Mouse (Mus musculus) hindbrain, postnatal 0 days (tissue): Measurements from ENCODE around the gene Grik3. TPM values are rescaled to one million over a fixed set of nuclear protein-coding genes. Genes with fewer than 3 reads are reported as not detected.

Experiments used
- ATAC-seq: fragments of 200-750 bp; cut with Nextera tagmentation; 2 replicates; pipeline ENCODE4 v1.8.0; 2017; ENCODE audit warnings: mild to moderate bottlenecking, moderate TSS enrichment, moderate library complexity
- DNase-seq: peaks from one replicate; pipeline ENCODE4 v3.0.0-alpha.2; 2015; ENCODE audit warnings: low spot score
- H3K27ac ChIP-seq: fragments of 300-500 bp; sonication (generic); 2 replicates; pipeline ENCODE4 v1.5.1; 2014; ENCODE audit warnings: mild to moderate bottlenecking
- H3K27me3 ChIP-seq: fragments of 300-500 bp; sonication (generic); 2 replicates; pipeline ENCODE4 v1.6.1; 2014; ENCODE audit warnings: low read length, mixed read lengths; ENCODE audit not compliant: insufficient read depth
- H3K36me3 ChIP-seq: fragments of 300-500 bp; sonication (generic); 2 replicates; pipeline ENCODE4 v1.6.1; 2014; ENCODE audit warnings: low read length, mixed read lengths; ENCODE audit not compliant: insufficient read depth
- H3K4me1 ChIP-seq: fragments of 300-500 bp; sonication (generic); 2 replicates; pipeline ENCODE4 v1.6.1; 2014; ENCODE audit warnings: antibody characterized with exemption, low read length, mixed read lengths; ENCODE audit not compliant: insufficient read depth
- H3K4me2 ChIP-seq: fragments of 300-500 bp; sonication (generic); 2 replicates; pipeline ENCODE4 v1.6.1; 2014; ENCODE audit warnings: low read depth, mild to moderate bottlenecking, low read length, moderate library complexity, mixed read lengths
- H3K4me3 ChIP-seq: fragments of 300-500 bp; sonication (generic); 2 replicates; pipeline ENCODE4 v1.5.1; 2014; ENCODE audit warnings: low read length
- H3K9ac ChIP-seq: fragments of 300-500 bp; sonication (generic); replicated peaks from 2 replicates; pipeline ENCODE4 v1.6.1; 2014; ENCODE audit warnings: mild to moderate bottlenecking, low read length, moderate library complexity, mixed read lengths
- H3K9me3 ChIP-seq: fragments of 300-500 bp; sonication (generic); 2 replicates; pipeline ENCODE4 v1.6.1; 2016; ENCODE audit warnings: low read length, mixed read lengths
- CTCF ChIP-seq: IDR thresholded peaks from 2 replicates; pipeline ENCODE4 v1.5.1; 2016; ENCODE audit warnings: antibody characterized with exemption, control low read depth, low read depth
- WGBS: fragments of 180-500 bp; shearing (Covaris S2); extraction: QIAGEN DNeasy Blood & Tissue Kit; methylation state at CpG from one replicate; pipeline ENCODE4 v1.1.7; 2014; 5-methylcytosine and 5-hydroxymethylcytosine counted together
- polyA plus RNA-seq: library from polyadenylated mRNA; unstranded; fragments of >200 nt; fragmentation: Nextera tagmentation; extraction: Ambion mirVana; gene quantifications from 2 replicates; pipeline ENCODE4 v1.2.1, GENCODE M21; 2015
- total RNA-seq: library from RNA; depleted of rRNA; stranded (reverse); fragments of >200 nt; gene quantifications from 2 replicates; pipeline ENCODE4 v1.2.3, GENCODE M21; 2014

The Grik3 gene
- total and polyA plus RNA-seq, 2 experiments from 2014 or later, result 4.2 to 32.0 TPM

- no peak for TF ChIP-seq CTCF
- Histone ChIP-seq H3K27ac (no peak overlapping the region), H3K9me3 (no peaks in the 10 kb centered on the region), H3K4me3 (no peak overlapping the region), H3K9ac (no peak overlapping the region), H3K4me2 (no peak overlapping the region), H3K4me1 (peaks cover 7% of the 10 kb centered on the region), H3K36me3 (no peaks in the 10 kb centered on the region), H3K27me3 (no peaks in the 10 kb centered on the region)
- DNase-seq, result no peak
- no peak for ATAC-seq
- 44% methylated on average over 5 of the region's 5 CpGs for WGBS
Measured at GRCm38 (mm10) chr4:125580336-125580735, 89.8 kb downstream of the Grik3 start.

- Histone ChIP-seq H3K27me3 (no peaks in the 10 kb centered on the region), H3K27ac (no peak overlapping the region), H3K4me1 (peaks cover 7% of the 10 kb centered on the region), H3K36me3 (no peaks in the 10 kb centered on the region), H3K4me3 (no peak overlapping the region), H3K9ac (no peak overlapping the region), H3K4me2 (no peak overlapping the region), H3K9me3 (no peaks in the 10 kb centered on the region)
- WGBS, result 79% methylated on average over 9 of the region's 9 CpGs
- DNase-seq (no peak), ATAC-seq (no peak)
- TF ChIP-seq CTCF, result no peak
Measured at GRCm38 (mm10) chr4:125583272-125583671, 92.8 kb downstream of the Grik3 start.

DNA sequence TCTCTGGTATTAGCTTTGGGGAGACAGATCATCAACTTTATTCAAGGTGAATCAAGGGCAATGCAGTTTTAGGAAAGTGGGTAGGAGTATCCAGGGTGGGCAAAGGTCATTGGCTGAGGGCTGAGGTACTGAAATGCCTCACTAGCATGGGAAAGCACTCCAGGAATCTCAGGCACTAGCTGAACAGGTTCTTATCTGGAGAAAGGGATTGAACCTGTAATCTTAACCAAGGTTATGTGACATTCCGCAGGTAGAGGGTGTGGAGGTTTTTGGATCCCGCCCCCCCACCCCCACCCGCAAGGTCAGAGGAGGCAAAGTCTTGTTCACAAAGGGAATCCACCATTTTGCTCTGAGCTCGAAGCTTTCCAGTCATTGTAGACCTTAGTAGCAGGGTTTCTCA is 93.4 kb downstream of the Grik3 start:
- no peaks in the 10 kb centered on the region for H3K9me3 ChIP-seq
- H3K9ac ChIP-seq, result no peak overlapping the region
- WGBS, result 88% methylated on average over 4 of the region's 4 CpGs
- H3K27ac ChIP-seq, result no peak overlapping the region
- no peak overlapping the region for H3K4me3 ChIP-seq
- ATAC-seq (no peak), DNase-seq (no peak)
- peaks cover 7% of the 10 kb centered on the region for H3K4me1 ChIP-seq
- no peaks in the 10 kb centered on the region for H3K36me3 ChIP-seq
- no peak overlapping the region for H3K4me2 ChIP-seq
- no peaks in the 10 kb centered on the region for H3K27me3 ChIP-seq
- no peak for TF ChIP-seq CTCF

DNA sequence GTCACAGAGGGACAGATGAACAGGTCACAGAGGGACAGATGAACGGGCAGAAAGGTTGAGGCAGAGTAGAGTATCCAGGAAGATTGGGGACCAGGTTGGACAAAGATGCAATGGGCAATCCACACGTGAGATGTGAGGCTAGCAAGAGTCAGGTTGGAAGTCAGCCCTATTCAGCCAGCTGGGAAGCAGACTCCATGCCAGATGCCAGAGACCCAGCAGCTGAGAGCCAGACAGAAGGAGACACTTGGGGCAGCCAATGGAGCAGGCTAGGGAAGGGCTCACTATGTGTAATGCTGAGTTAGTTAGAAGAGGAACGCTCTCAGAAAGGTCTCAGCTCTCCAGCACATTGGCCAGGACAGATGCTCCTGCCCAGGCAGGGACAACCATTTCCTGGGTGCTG is 94.2 kb downstream of the Grik3 start:
- DNase-seq, result peak; percentile 40
- Histone ChIP-seq H3K4me2 (no peak overlapping the region), H3K36me3 (no peaks in the 10 kb centered on the region), H3K4me3 (no peak overlapping the region), H3K27me3 (no peaks in the 10 kb centered on the region), H3K27ac (no peak overlapping the region), H3K9me3 (no peaks in the 10 kb centered on the region), H3K9ac (no peak overlapping the region), H3K4me1 (peaks cover 7% of the 10 kb centered on the region)
- no peak for TF ChIP-seq CTCF
- WGBS, result 59% methylated on average over 3 of the region's 3 CpGs
- no peak for ATAC-seq

DNA sequence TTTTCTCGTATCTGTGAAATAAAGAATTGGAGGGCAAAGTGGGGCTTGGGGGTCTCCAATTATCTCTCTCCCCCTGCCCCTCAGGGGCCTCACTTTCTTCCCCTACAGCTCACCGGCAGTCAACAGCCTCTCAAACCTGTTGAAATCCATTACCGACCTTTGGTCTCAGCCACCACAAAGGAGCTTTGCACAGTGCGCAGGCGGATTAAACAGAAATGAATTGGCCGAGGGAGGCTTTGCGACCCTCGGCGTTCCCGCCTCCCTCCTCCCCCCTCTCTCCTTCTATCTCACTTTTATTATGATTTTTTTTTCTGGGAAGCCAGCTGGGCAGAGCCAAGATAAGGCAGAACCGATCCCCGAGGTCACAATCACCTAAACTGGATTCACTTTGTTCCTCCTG is 97.1 kb downstream of the Grik3 start:
- TF ChIP-seq CTCF, result no peak
- H3K4me3 ChIP-seq, result no peak overlapping the region
- 23% methylated on average over 12 of the region's 12 CpGs for WGBS
- peaks cover 27% of the 10 kb centered on the region for H3K4me1 ChIP-seq
- H3K27ac ChIP-seq, result no peak overlapping the region
- ATAC-seq (no peak), DNase-seq (no peak)
- H3K36me3 ChIP-seq, result no peaks in the 10 kb centered on the region
- H3K4me2 ChIP-seq, result no peak overlapping the region
- no peak overlapping the region for H3K9ac ChIP-seq
- H3K27me3 ChIP-seq, result no peaks in the 10 kb centered on the region
- no peaks in the 10 kb centered on the region for H3K9me3 ChIP-seq

GRCm38 (mm10) chr4:125590241-125590919 is 99.9 kb downstream of the Grik3 start:
- no peak overlapping the region for H3K27ac ChIP-seq
- TF ChIP-seq CTCF, result no peak
- no peak overlapping the region for H3K9ac ChIP-seq
- ATAC-seq (no peak), DNase-seq (peak; percentile 47)
- H3K27me3 ChIP-seq, result no peaks in the 10 kb centered on the region
- H3K4me1 ChIP-seq, result peaks cover 21% of the 10 kb centered on the region; the same call in 1 of the 2 replicates
- no peaks in the 10 kb centered on the region for H3K9me3 ChIP-seq
- WGBS, result 12% methylated on average over 14 of the region's 14 CpGs
- no peak overlapping the region for H3K4me3 ChIP-seq
- no peaks in the 10 kb centered on the region for H3K36me3 ChIP-seq
- no peak overlapping the region for H3K4me2 ChIP-seq

DNA sequence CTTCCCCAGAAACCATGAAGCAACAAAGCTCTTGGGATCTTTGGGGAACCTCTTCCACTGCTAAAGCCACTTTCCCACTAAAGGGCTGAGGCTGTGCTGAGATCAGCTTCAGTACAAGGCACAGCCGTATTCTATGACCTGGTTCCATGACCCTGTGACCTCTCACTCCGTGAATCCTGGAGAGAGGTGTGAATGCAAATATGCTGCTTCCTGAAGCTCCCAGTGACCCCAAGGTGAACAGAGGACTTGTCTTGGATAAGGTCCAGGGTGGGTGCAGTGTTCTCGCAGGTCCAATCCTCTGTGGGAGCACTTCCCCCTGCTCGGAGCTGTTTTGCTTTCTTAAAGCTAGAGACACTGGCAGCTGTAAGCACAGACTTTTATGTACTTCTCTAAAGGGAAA is 102.2 kb downstream of the Grik3 start:
- no peak overlapping the region for H3K4me2 ChIP-seq
- WGBS, result 43% methylated on average over 4 of the region's 4 CpGs
- H3K27me3 ChIP-seq, result no peaks in the 10 kb centered on the region
- DNase-seq, result no peak
- ATAC-seq, result no peak
- no peak for TF ChIP-seq CTCF
- H3K9me3 ChIP-seq, result no peaks in the 10 kb centered on the region
- no peak overlapping the region for H3K27ac ChIP-seq
- H3K4me1 ChIP-seq, result peaks cover 21% of the 10 kb centered on the region; the same call in 1 of the 2 replicates
- H3K4me3 ChIP-seq, result no peak overlapping the region
- H3K9ac ChIP-seq, result no peak overlapping the region
- no peaks in the 10 kb centered on the region for H3K36me3 ChIP-seq
